Mouse (Mus musculus): Measurements from ENCODE around the gene Gm47289.

GRCm38 (mm10) chr9:119158861-119159260, at the start of gene Gm47289:
- TF ChIP-seq POLR2A (IDR thresholded peaks at IDR 0.05; ENCODE audit: borderline replicate concordance, extremely low read depth, insufficient read depth, insufficient read length, poor library complexity, severe bottlenecking) = no peak
- TF ChIP-seq CTCF (IDR thresholded peaks at IDR 0.05; ENCODE audit: borderline replicate concordance, extremely low read depth, insufficient read depth, insufficient read length) = no peak

Measured in brain, embryonic 14.5 days (tissue).